Mouse (Mus musculus) forebrain, embryonic 10.5 days (tissue): ENCODE measurements around the gene Iqsec1. TPM values are rescaled to one million over a fixed set of nuclear protein-coding genes. Genes with fewer than 3 reads are reported as not detected.

ENCODE experiments used
- DNase-seq: peaks from one replicate; pipeline ENCODE4 v3.0.0-alpha.2; 2017; ENCODE audit warnings: low spot score; ENCODE audit errors: extremely low spot score
- H3K27ac ChIP-seq: fragments of 300-500 bp; sonication (generic); 2 replicates; pipeline ENCODE4 v1.5.1; 2016; ENCODE audit warnings: mild to moderate bottlenecking
- H3K27me3 ChIP-seq: fragments of 300-500 bp; sonication (generic); 2 replicates; pipeline ENCODE4 v1.6.1; 2016; ENCODE audit warnings: mild to moderate bottlenecking; ENCODE audit not compliant: poor library complexity, severe bottlenecking
- H3K36me3 ChIP-seq: fragments of 300-500 bp; sonication (generic); replicated peaks from 2 replicates; pipeline ENCODE4 v1.6.1; 2016; ENCODE audit warnings: mild to moderate bottlenecking, moderate library complexity
- H3K4me1 ChIP-seq: fragments of 300-500 bp; sonication (generic); 2 replicates; pipeline ENCODE4 v1.6.1; 2016
- H3K4me3 ChIP-seq: fragments of 300-500 bp; sonication (generic); 2 replicates; pipeline ENCODE4 v1.5.1; 2016; ENCODE audit warnings: mild to moderate bottlenecking, moderate library complexity
- H3K9me3 ChIP-seq: fragments of 300-500 bp; sonication (generic); 2 replicates; pipeline ENCODE4 v1.6.1; 2016; ENCODE audit warnings: mild to moderate bottlenecking, moderate library complexity
- WGBS: fragments of 180-500 bp; shearing (Covaris S2); methylation state at CpG from one replicate; pipeline ENCODE4 v1.1.7; 2016; 5-methylcytosine and 5-hydroxymethylcytosine counted together
- microRNA-seq: library from miRNA; unstranded; fragments of <30 nt; microRNA quantifications from one replicate; pipeline ENCODE4, GENCODE M21; 2017
- polyA plus RNA-seq: library from polyadenylated mRNA; unstranded; fragments of >200 nt; fragmentation: Nextera tagmentation; extraction: Ambion mirVana; gene quantifications from 2 replicates; pipeline ENCODE4 v1.2.1, GENCODE M21; 2016

Iqsec1 gene
- polyA plus RNA-seq, 1 experiment from 2014 or later: 8.7 TPM

GRCm38 (mm10) chr6:90618821-90619636 lies 369.5 kb downstream of the Iqsec1 start:
- Histone ChIP-seq H3K4me3 (no peak overlapping the region), H3K36me3 (no peaks in the 10 kb centered on the region), H3K4me1 (peaks cover 38% of the 10 kb centered on the region), H3K27me3 (no peaks in the 10 kb centered on the region; the same call in 1 of the 2 replicates), H3K27ac (peak overlapping the region; percentile 67), H3K9me3 (no peaks in the 10 kb centered on the region)
- DNase-seq: no peak
- WGBS: 88% methylated on average over 19 of the region's 19 CpGs

- no peak for DNase-seq
- Histone ChIP-seq H3K36me3 (no peaks in the 10 kb centered on the region), H3K4me3 (no peak overlapping the region), H3K27me3 (no peaks in the 10 kb centered on the region; the same call in 1 of the 2 replicates), H3K27ac (peak overlapping the region; percentile 67; the same call in 1 of the 2 replicates), H3K4me1 (peaks cover 38% of the 10 kb centered on the region), H3K9me3 (no peaks in the 10 kb centered on the region)
- WGBS: 79% methylated on average over 4 of the region's 4 CpGs
Measured at GRCm38 (mm10) chr6:90618274-90618673, 370.2 kb downstream of the Iqsec1 start.

- peaks cover 20% of the 10 kb centered on the region for H3K4me1 ChIP-seq
- no peaks in the 10 kb centered on the region for H3K9me3 ChIP-seq
- H3K27ac ChIP-seq: no peak overlapping the region
- no peak overlapping the region for H3K4me3 ChIP-seq
- no peaks in the 10 kb centered on the region for H3K36me3 ChIP-seq
- 88% methylated on average over 6 of the region's 6 CpGs for WGBS
- DNase-seq: no peak
- no peaks in the 10 kb centered on the region; the same call in 1 of the 2 replicates for H3K27me3 ChIP-seq
Measured at GRCm38 (mm10) chr6:90616481-90616880, 372.0 kb downstream of the Iqsec1 start.

GRCm38 (mm10) chr6:90615991-90616390 lies 372.5 kb downstream of the Iqsec1 start:
- H3K4me1 ChIP-seq: peaks cover 16% of the 10 kb centered on the region
- H3K9me3 ChIP-seq: no peaks in the 10 kb centered on the region
- H3K27me3 ChIP-seq: no peaks in the 10 kb centered on the region; the same call in 1 of the 2 replicates
- H3K27ac ChIP-seq: no peak overlapping the region
- 87% methylated on average over 6 of the region's 6 CpGs for WGBS
- no peak overlapping the region for H3K4me3 ChIP-seq
- no peak for DNase-seq
- no peaks in the 10 kb centered on the region for H3K36me3 ChIP-seq

GRCm38 (mm10) chr6:90615362-90615761 lies 373.1 kb downstream of the Iqsec1 start:
- Histone ChIP-seq H3K27me3 (no peaks in the 10 kb centered on the region; the same call in 1 of the 2 replicates), H3K36me3 (no peaks in the 10 kb centered on the region), H3K4me1 (peaks cover 11% of the 10 kb centered on the region), H3K9me3 (no peaks in the 10 kb centered on the region), H3K27ac (no peak overlapping the region), H3K4me3 (no peak overlapping the region)
- 79% methylated on average over 7 of the region's 7 CpGs for WGBS
- no peak for DNase-seq

GRCm38 (mm10) chr6:90613277-90613676 lies 375.2 kb downstream of the Iqsec1 start:
- DNase-seq: no peak
- Histone ChIP-seq H3K36me3 (no peaks in the 10 kb centered on the region), H3K9me3 (no peaks in the 10 kb centered on the region), H3K27ac (no peak overlapping the region), H3K27me3 (no peaks in the 10 kb centered on the region), H3K4me1 (0 out of 2 replicates have a peak, but pooled peaks cover 4% of the 10 kb centered on the region), H3K4me3 (no peak overlapping the region)
- WGBS: 86% methylated on average over 8 of the region's 8 CpGs

GRCm38 (mm10) chr6:90610248-90610647 lies 378.2 kb downstream of the Iqsec1 start:
- WGBS: 91% methylated on average over 5 of the region's 5 CpGs
- Histone ChIP-seq H3K4me1 (peaks cover 19% of the 10 kb centered on the region), H3K9me3 (no peaks in the 10 kb centered on the region), H3K4me3 (no peak overlapping the region), H3K36me3 (no peaks in the 10 kb centered on the region), H3K27me3 (peaks cover 14% of the 10 kb centered on the region), H3K27ac (no peak overlapping the region)
- DNase-seq: no peak

- Histone ChIP-seq H3K27ac (no peak overlapping the region), H3K36me3 (no peaks in the 10 kb centered on the region), H3K9me3 (no peaks in the 10 kb centered on the region), H3K4me3 (no peak overlapping the region), H3K27me3 (peaks cover 19% of the 10 kb centered on the region), H3K4me1 (peaks cover 30% of the 10 kb centered on the region)
- DNase-seq: no peak
- WGBS: 68% methylated on average over 6 of the region's 6 CpGs
Measured at GRCm38 (mm10) chr6:90608186-90608585, 380.3 kb downstream of the Iqsec1 start.

GRCm38 (mm10) chr6:90607196-90607595 lies 381.3 kb downstream of the Iqsec1 start:
- Histone ChIP-seq H3K36me3 (no peaks in the 10 kb centered on the region), H3K27ac (no peak overlapping the region), H3K4me1 (peaks cover 30% of the 10 kb centered on the region), H3K9me3 (no peaks in the 10 kb centered on the region), H3K4me3 (no peak overlapping the region), H3K27me3 (peaks cover 24% of the 10 kb centered on the region)
- DNase-seq: peak; percentile 63
- 17% methylated on average over 5 of the region's 5 CpGs for whole genome bisulfite sequencing

- peaks cover 30% of the 10 kb centered on the region for H3K4me1 ChIP-seq
- no peaks in the 10 kb centered on the region for H3K9me3 ChIP-seq
- no peak overlapping the region for H3K4me3 ChIP-seq
- DNase-seq: peak; percentile 73
- H3K36me3 ChIP-seq: no peaks in the 10 kb centered on the region
- H3K27me3 ChIP-seq: peaks cover 29% of the 10 kb centered on the region
- 25% methylated on average over 7 of the region's 7 CpGs for WGBS
- H3K27ac ChIP-seq: no peak overlapping the region
Measured at GRCm38 (mm10) chr6:90606538-90606937, 381.9 kb downstream of the Iqsec1 start.

Small RNA genes lying within 50 kb of the gene (microRNA-seq; reads per million reads assigned to microRNA genes)
- gene Gm24816: not detected

Other genes starting within 250 kb of the Iqsec1 start
- 38.6 and 41.6 TPM in 2 replicates for gene Nup210, start 128.1 kb upstream of the Iqsec1 start, polyA plus RNA-seq
- 9.5 and 9.8 TPM in 2 replicates for gene Hdac11, start 168.0 kb upstream of the Iqsec1 start, polyA plus RNA-seq
- 30.5 and 35.4 TPM in 2 replicates for gene Fbln2, start 223.8 kb upstream of the Iqsec1 start, polyA plus RNA-seq